Mouse (Mus musculus) left cerebral cortex, postnatal 14 days (tissue): ENCODE data around the gene Tuba4a. TPM values are rescaled to one million over a fixed set of nuclear protein-coding genes. Genes with fewer than 3 reads are reported as not detected.

Source experiments
- DNase-seq, 2 experiments: peaks; one replicate each; pipeline ENCODE4 v3.0.0; 2021 to 2022; ENCODE audit warnings: low spot score in 2 of 2, mixed read lengths in 1 of 2
- intact Hi-C: fragments of 180-260 bp; cut with DNase I; formaldehyde crosslinking; loops from one replicate; pipeline ENCODE4 v1.15.1; 2025
- total RNA-seq, 2 experiments: library from RNA; stranded (reverse); gene quantifications; 2 replicates each; pipeline ENCODE4 v1.2.3; 2021

The Tuba4a gene
- total RNA-seq, 2 experiments from 2014 or later = 658 to 691 TPM

GRCm38 (mm10) chr1:75216797-75217585 lies 2.7 kb downstream of the Tuba4a start:
- no peak for DNase-seq
- intact Hi-C loops = loop anchor here (5.0 kb wide), 1 partner anchor 35 kb away; no protein-coding TSS in a partner anchor

- no peak for DNase-seq
- intact Hi-C loops = loop anchor here (5.0 kb wide), 1 partner anchor 37 kb away; no protein-coding TSS in a partner anchor
These were observed 3.9 kb downstream of the Tuba4a start for GRCm38 (mm10) chr1:75215785-75216184.

DNA sequence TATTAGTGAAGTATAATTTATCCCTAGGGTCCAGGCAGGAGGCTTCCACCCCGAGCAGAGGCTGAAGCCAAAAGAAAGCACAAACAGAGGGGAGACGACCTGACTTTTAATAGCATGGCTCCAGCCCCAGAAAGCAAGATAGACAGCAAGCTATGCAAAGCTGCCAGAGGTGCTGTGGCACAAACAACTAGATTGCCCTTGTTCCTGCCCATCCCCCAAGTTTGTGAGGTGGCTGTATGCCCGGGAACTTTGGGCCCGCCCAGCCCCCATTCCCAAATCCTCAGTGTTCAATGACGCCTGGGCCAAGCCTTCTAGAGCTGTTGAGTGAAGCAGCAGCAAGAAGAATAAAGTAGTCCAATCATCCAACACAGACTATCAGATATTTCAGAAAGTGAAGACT lies 4.8 kb downstream of the Tuba4a start:
- intact Hi-C loops = loop anchor here (5.0 kb wide), 1 partner anchor 37 kb away; no protein-coding TSS in a partner anchor
- DNase-seq = peak; percentile 61 to 79

DNA sequence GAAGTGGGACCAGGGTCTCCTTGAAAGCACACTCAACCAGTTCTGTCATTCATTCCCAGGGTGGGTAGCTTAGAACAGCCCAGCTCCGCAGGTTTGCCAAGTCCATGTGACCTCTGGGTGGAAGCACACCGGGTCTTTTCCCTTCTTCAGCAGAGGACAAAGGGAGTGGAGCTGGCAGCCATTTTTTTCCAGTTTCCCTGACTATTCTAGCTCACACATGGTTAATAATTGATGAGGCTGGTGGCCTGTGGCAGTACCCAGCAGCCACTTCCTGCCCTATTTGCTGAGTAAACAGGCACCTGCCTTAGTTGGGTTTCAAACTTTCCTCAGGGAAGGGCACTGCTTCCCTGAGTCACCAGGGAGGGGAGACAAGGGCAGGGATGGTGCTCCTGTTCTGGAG lies 5.2 kb downstream of the Tuba4a start:
- intact Hi-C loops = no loop called here
- DNase-seq = no peak

GRCm38 (mm10) chr1:75213096-75213495 lies 6.6 kb downstream of the Tuba4a start:
- DNase-seq = no peak
- intact Hi-C loops = no loop called here

- no peak for DNase-seq
- intact Hi-C loops = no loop called here
These were observed 7.1 kb downstream of the Tuba4a start for GRCm38 (mm10) chr1:75212542-75212941.

DNA sequence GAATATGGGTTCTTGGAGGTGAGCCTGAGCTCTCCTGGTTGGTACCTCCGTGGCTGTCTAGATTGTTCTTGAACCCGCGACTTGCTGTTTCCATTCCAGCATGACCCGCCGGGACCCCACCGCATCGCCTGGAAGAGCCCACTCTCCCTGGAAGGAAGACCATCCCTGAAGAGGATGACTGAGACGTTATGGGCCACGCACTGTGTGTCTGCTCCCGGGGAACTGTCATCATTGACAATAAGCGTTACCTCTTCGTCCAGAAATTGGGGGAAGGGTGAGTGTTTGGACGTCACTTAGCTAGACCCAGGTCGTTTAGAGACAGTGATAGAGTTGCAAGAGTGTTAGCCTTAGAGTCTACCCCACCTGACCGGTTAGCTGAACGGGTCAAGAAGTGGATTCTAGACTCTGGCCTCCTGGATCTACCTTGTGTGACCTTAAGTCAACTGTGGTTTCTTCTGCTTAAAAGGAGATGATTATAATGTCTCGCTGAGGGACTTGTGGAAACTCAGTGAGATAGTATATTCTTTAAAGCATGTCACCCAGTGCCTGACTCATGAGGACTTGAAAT lies 8.4 kb downstream of the Tuba4a start:
- no peak for DNase-seq
- intact Hi-C loops = no loop called here

DNA sequence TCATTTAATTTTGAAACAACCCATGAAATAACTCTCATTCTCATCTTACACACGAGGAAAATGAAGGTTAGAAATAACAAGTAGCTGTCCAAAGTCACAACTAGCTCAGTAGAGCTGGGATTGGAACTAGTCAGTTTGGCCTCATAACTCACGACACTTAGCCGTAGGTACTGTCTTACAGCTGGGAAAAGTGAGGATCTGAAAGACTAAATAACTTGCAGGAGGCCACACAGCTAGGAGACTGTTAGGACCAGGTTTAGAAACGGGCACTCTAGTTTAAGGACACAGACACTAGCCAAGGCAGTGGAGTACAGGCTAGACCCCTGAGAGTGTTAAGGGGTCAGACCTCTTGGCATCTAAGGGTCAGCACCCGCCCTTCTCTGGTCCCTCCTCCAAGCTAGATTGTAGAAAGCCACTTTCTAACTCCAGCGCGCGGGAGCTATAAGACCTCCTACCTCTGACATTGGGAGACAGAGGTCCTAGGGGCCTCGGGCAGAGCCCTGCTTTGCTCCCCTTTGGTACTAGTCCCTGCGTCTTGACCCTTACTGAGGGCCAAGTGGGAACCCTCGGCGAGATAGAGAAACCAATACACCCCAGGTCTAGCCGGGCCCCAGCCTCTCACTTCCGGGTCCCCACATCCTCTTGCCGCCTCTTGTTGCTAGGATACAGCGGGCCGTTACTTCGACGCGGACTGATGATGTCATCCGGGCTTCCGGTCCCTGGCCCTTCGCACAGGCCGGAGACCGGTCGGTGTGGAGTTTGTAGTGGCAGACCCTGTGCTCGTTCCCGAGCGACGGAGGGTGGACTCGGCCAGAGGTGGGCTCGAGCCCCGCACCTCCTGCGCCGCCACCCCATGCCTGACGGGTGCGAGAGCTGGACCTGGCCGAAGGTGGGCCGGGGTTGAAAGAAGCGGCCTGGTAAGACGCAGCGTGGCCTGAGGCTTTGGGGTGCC lies 9.3 kb downstream of the Tuba4a start, which contains the start of the genes Glb1l and Stk16:
Glb1l (minus strand) TSS at position 678 of the 952 bp plus-strand sequence.
Stk16 (plus strand) TSS at position 703 of the 952 bp plus-strand sequence.
- intact Hi-C loops = no loop called here
- DNase-seq = peak; percentile 96 to 97

GRCm38 (mm10) chr1:75208967-75209678 lies 10.5 kb downstream of the Tuba4a start:
- no peak for DNase-seq
- intact Hi-C loops = no loop called here

DNA sequence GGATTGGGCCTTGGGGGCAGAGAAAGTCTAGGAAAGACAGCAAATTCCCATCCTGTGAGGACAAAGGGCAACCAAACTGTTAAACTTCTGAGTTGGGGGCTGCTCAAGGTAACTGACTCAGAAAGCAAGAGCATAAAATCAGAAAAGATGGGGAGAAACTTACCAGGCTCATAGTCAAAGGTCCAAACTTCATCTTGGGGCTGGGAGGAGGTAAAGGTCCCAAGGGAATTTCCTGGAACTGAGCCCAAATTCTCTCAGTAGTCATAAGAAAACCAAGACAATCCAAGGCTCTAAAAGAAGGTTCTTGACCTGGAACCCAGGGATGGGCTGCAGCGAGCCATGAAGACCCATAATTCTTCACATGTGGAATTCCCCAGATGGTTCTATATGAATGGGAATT lies 18.4 kb downstream of the Tuba4a start:
- intact Hi-C loops = no loop called here
- no peak for DNase-seq

GRCm38 (mm10) chr1:75192452-75192851 lies 27.2 kb downstream of the Tuba4a start:
- intact Hi-C loops = no loop called here
- DNase-seq = peak in 1 of 2 experiments; percentile 49

DNA sequence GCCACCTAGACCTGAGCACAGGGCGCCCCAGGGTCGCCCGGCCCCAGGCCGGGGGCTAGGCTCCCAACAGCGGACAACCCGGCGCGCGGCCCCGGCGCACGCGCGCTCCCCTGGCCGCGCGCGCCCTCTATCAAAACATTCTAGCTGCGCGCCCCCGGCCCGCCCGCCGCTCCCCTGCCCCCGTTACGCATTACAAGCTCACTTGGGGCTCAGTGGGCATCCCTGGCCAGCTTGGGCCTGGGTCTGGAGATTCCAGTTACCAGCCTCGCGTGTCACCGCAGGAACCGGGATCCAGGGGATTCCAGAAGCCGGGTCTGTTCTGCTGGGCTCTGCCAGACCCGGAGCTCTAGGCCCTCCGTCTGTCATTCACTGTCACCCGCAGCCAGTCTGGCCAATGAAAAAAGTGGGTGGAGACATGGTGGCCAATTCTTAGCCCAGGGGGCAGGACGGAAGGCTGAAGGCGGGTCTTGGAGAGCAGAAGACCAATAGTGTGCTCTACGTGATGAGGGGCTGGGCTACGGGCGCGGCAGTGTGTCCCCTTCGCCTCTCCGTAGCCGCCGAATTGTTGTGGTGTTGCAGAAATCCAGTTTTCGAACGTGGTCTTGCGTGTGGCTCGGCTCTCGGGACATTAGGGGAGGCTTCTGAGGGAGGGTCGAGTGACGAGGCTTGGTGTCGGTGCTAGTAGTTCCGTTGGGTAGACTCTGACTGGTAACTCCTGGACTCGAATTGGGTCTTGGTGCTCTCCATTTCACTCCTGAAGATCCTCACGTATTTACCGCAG lies 27.9 kb downstream of the Tuba4a start, which contains the start of the genes Ankzf1 and Atg9a:
Ankzf1 (plus strand) TSS at position 530 of the 781 bp plus-strand sequence.
Atg9a (minus strand) TSS at position 575 of the 781 bp plus-strand sequence.
- DNase-seq = peak; percentile 95 to 99
- intact Hi-C loops = no loop called here

GRCm38 (mm10) chr1:75191258-75191621 lies 28.4 kb downstream of the Tuba4a start:
- intact Hi-C loops = no loop called here
- DNase-seq = no peak

GRCm38 (mm10) chr1:75190577-75190976 lies 29.1 kb downstream of the Tuba4a start:
- intact Hi-C loops = no loop called here
- no peak for DNase-seq

GRCm38 (mm10) chr1:75187914-75188483 lies 31.7 kb downstream of the Tuba4a start:
- DNase-seq = no peak

DNA sequence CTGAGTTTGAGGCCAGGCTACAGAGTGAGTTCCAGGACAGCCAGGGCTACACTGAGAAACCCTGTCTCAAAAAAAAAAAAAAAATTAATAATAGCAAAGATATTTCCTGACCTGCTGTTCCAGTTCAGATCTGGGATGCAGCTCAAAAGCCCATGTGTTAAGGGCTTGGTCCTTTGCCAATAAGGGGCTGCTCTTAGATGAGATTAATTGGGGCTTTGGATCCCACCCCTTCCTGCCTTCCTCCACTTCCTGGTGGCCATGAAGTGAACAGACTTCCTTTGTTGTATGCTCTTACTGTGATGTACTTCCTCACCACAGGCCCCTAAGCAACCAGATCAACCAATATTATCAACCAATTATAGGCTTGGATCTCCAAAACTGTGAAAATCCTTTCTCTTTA lies 32.5 kb downstream of the Tuba4a start:
- DNase-seq = no peak
- intact Hi-C loops = no loop called here

More at GRCm38 (mm10) chr1:75187914-75188483, 31.7 kb downstream of the Tuba4a start:
- intact Hi-C loops = no loop called here

DNA sequence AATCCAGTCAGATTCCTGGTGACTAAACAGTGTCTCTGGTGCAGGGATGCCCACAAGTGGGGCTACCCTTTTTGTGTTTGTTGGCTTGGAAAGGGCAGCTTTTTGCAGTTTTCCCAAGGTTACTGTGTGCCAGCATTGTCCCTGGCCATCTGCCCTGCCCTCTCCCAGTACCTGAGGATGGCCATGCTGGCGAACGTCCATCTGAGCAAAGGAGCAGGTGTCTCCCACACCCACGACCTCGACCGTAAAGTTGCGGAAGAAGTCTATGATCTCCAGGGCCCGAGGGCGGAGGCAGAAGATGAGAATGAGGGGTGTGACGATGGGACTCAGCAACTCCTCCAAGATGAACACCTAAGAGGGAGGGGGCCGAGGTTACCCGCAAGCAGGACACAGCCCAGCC lies 34.2 kb downstream of the Tuba4a start:
- intact Hi-C loops = no loop called here
- DNase-seq = no peak

DNA sequence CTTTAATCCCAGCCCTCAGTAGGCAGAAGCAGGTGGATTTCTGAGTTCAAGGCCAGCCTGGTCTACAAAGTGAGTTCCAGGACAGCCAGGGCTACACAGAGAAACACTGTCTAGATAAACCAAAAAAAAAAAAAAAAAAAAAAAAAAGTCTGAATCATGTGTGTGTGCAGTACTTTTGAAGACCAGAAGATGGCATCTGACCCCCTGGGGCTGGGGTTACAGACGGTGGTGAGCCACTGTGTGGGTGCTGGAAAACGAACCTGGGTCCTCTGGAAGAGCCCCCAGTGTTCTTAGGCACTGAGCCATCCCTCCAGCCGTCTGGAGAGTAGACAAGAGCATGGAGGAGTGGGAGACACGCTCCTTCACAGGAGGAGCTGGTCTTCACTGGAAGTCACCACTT lies 37.5 kb downstream of the Tuba4a start:
- intact Hi-C loops = no loop called here
- no peak for DNase-seq
